Comparison of ENCODE assay signal across 22 mouse cellular contexts in the genomic region with DNA sequence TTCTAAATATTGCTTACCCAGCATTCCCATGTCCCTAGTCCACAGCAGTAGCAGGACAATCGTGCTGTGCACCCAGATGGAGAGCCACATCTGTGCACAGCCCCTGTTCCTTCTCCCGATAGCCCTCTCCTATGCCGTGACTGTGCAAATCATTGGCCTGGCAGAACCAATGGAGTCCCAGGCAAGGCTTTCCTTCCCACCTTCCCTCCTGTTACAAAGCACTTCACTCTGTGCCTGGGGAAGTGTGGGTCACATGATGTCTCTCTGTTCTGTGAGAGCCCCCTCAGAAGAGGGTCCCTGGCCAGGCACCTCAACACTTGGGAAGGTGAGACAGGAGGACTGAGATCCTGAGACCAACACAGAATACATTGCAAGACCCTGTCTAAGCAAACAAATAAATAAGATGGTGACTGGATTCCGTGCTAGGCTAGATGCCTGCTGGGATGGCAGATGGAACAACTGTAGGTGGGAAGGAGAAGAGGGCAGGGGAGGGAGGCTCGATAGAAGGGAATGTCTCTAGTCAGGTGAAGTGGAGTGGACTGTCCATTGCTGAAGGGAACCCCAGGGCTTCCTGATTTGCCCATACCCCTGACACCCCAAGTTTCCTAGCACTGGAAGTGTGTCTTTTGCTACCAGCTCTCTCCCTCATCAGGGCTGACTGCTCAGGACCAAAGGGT.
DNase-seq lines count a peak whose midpoint lies in the region; ATAC-seq and TF ChIP-seq lines count a peak whose summit lies in the region.
"Had no signal": no experiment of that assay in that cellular context is flagged by ENCODE, and none has a peak within 500 bp of the region (broad histone marks: within the 10 kb centered on the region; RNA-seq: fewer than 3 reads in every experiment).

No protein-coding gene starts in this region.

- WGBS in hindbrain, postnatal 0 days, result 60% methylated on average over 5 of the region's 5 CpGs
- WGBS in hindbrain, embryonic 13.5 days, result 70% methylated on average over 5 of the region's 5 CpGs
- 83% methylated on average over 5 of the region's 5 CpGs for WGBS in forebrain, embryonic 10.5 days
- 66% methylated on average over 5 of the region's 5 CpGs for WGBS in hindbrain, embryonic 11.5 days

- H3K36me3 ChIP-seq in hindbrain, postnatal 0 days (ENCODE audit: insufficient read depth, low read length), result no peaks in the 10 kb centered on the region
- H3K36me3 ChIP-seq in hindbrain, embryonic 13.5 days, result no peaks in the 10 kb centered on the region
- no peaks in the 10 kb centered on the region for H3K36me3 ChIP-seq in forebrain, embryonic 10.5 days (replicated peaks)
- H3K36me3 ChIP-seq in hindbrain, embryonic 11.5 days (ENCODE audit: control insufficient read depth, insufficient read depth, low read length), result no peaks in the 10 kb centered on the region
- H3K36me3 ChIP-seq: embryonic facial prominence, embryonic 15.5 days; forebrain, embryonic 15.5 days; heart, embryonic 13.5 days; kidney, embryonic 15.5 days had no signal

- 0 out of 2 replicates have a peak, but pooled peaks have one; percentile 43 for ATAC-seq in hindbrain, postnatal 0 days
- no peak for ATAC-seq in hindbrain, embryonic 13.5 days (ENCODE audit: low FRiP score)
- ATAC-seq in hindbrain, embryonic 11.5 days (ENCODE audit: low FRiP score), result no peak
- ATAC-seq: activated CD4-positive, CD25-positive, alpha-beta regulatory T cell, adult 4 months; forebrain, embryonic 15.5 days; intestine, embryonic 16.5 days; Patski had no signal

- no peak overlapping the region for H3K9ac ChIP-seq in hindbrain, postnatal 0 days (replicated peaks; ENCODE audit: low read length)
- H3K9ac ChIP-seq in hindbrain, embryonic 13.5 days, result no peak overlapping the region
- no peak overlapping the region for H3K9ac ChIP-seq in hindbrain, embryonic 11.5 days (ENCODE audit: low read depth, low read length)
- H3K9ac ChIP-seq: embryonic facial prominence, embryonic 15.5 days; forebrain, embryonic 15.5 days; heart, embryonic 13.5 days; hindbrain, embryonic 14.5 days; kidney, embryonic 15.5 days had no signal

- no peak for TF ChIP-seq CTCF in hindbrain, postnatal 0 days (IDR thresholded peaks at IDR 0.05; ENCODE audit: low read depth)

- H3K9me3 ChIP-seq in hindbrain, postnatal 0 days (ENCODE audit: low read length), result no peaks in the 10 kb centered on the region
- H3K9me3 ChIP-seq in hindbrain, embryonic 13.5 days, result no peaks in the 10 kb centered on the region
- H3K9me3 ChIP-seq in forebrain, embryonic 10.5 days, result no peaks in the 10 kb centered on the region
- H3K9me3 ChIP-seq in hindbrain, embryonic 11.5 days (ENCODE audit: control insufficient read depth, low read length), result no peaks in the 10 kb centered on the region
- H3K9me3 ChIP-seq: embryonic facial prominence, embryonic 15.5 days; forebrain, embryonic 15.5 days; heart, embryonic 13.5 days; kidney, embryonic 15.5 days had no signal

- no peak overlapping the region for H3K4me3 ChIP-seq in hindbrain, postnatal 0 days (ENCODE audit: low read length)
- H3K4me3 ChIP-seq in hindbrain, embryonic 13.5 days, result no peak overlapping the region
- no peak overlapping the region for H3K4me3 ChIP-seq in forebrain, embryonic 10.5 days
- no peak overlapping the region for H3K4me3 ChIP-seq in hindbrain, embryonic 11.5 days (ENCODE audit: low read depth, low read length)
- H3K4me3 ChIP-seq: embryonic facial prominence, embryonic 15.5 days; erythroblast, embryonic 14.5 days; forebrain, embryonic 15.5 days; heart, embryonic 13.5 days; kidney, embryonic 15.5 days had no signal

- H3K4me1 ChIP-seq in hindbrain, postnatal 0 days (ENCODE audit: insufficient read depth, low read length), result no peaks in the 10 kb centered on the region
- H3K4me1 ChIP-seq in hindbrain, embryonic 13.5 days (replicated peaks), result no peaks in the 10 kb centered on the region
- H3K4me1 ChIP-seq in forebrain, embryonic 10.5 days, result peaks cover 10% of the 10 kb centered on the region
- H3K4me1 ChIP-seq in hindbrain, embryonic 11.5 days (replicated peaks; ENCODE audit: control insufficient read depth, insufficient read depth, low read length), result no peaks in the 10 kb centered on the region
- H3K4me1 ChIP-seq: embryonic facial prominence, embryonic 15.5 days; forebrain, embryonic 15.5 days; kidney, embryonic 15.5 days had no signal

- no peak overlapping the region for H3K4me2 ChIP-seq in hindbrain, postnatal 0 days (ENCODE audit: low read depth, low read length)
- no peak overlapping the region for H3K4me2 ChIP-seq in hindbrain, embryonic 13.5 days
- no peak overlapping the region for H3K4me2 ChIP-seq in hindbrain, embryonic 11.5 days (replicated peaks; ENCODE audit: low read depth, low read length)
- H3K4me2 ChIP-seq: embryonic facial prominence, embryonic 15.5 days; forebrain, embryonic 15.5 days; heart, embryonic 13.5 days; hindbrain, embryonic 14.5 days; kidney, embryonic 15.5 days had no signal

- DNase-seq in hindbrain, postnatal 0 days (ENCODE audit: low spot score), result no peak
- DNase-seq in cerebellum, adult 11-12 months, result peak; percentile 89
- DNase-seq in cerebellum, adult 9-10 months, result peak; percentile 93
- peak; percentile 89 to 90 for DNase-seq in cerebellum, postnatal 25 days
- DNase-seq in urinary bladder, postnatal 14 days (ENCODE audit: low spot score), result no peak
- no peak for DNase-seq in forebrain, embryonic 10.5 days (ENCODE audit: extremely low spot score, low spot score)
- no peak for DNase-seq in hindbrain, embryonic 11.5 days (ENCODE audit: low spot score)
- DNase-seq: adrenal gland, postnatal 14 days; gastrocnemius, postnatal 14 days; heart, postnatal 36 days; kidney, adult 2 months had no signal

- H3K27ac ChIP-seq in hindbrain, postnatal 0 days, result no peak overlapping the region
- H3K27ac ChIP-seq in hindbrain, embryonic 13.5 days, result no peak overlapping the region
- no peak overlapping the region for H3K27ac ChIP-seq in forebrain, embryonic 10.5 days
- H3K27ac ChIP-seq in hindbrain, embryonic 11.5 days (ENCODE audit: low read depth, low read length), result no peak overlapping the region
- H3K27ac ChIP-seq: embryonic facial prominence, embryonic 15.5 days; forebrain, embryonic 15.5 days; heart, embryonic 13.5 days; hindbrain, embryonic 14.5 days; kidney, embryonic 15.5 days had no signal

- H3K27me3 ChIP-seq in hindbrain, postnatal 0 days (ENCODE audit: insufficient read depth, low read length), result no peaks in the 10 kb centered on the region
- no peaks in the 10 kb centered on the region for H3K27me3 ChIP-seq in hindbrain, embryonic 13.5 days
- no peaks in the 10 kb centered on the region for H3K27me3 ChIP-seq in forebrain, embryonic 10.5 days (ENCODE audit: poor library complexity, severe bottlenecking)
- H3K27me3 ChIP-seq in hindbrain, embryonic 11.5 days (ENCODE audit: control insufficient read depth, insufficient read depth, low read length), result no peaks in the 10 kb centered on the region
- H3K27me3 ChIP-seq: CH12.LX; embryonic facial prominence, embryonic 15.5 days; forebrain, embryonic 15.5 days; heart, embryonic 13.5 days; kidney, embryonic 15.5 days; Patski had no signal

Comparison
In these comparisons a context has a peak if more than half of its experiments do, and no peak if none do; other contexts are left out.
1. DNase-seq: peak in cerebellum, adult 11-12 months (single experiment), cerebellum, adult 9-10 months (single experiment) and cerebellum, postnatal 25 days (2 of 2); none in hindbrain, postnatal 0 days (single experiment), urinary bladder, postnatal 14 days (single experiment), forebrain, embryonic 10.5 days (single experiment) and hindbrain, embryonic 11.5 days (single experiment).